Mouse (Mus musculus): Measurements from ENCODE around the gene Pabpc1l.

- TF ChIP-seq CTCF (IDR thresholded peaks at IDR 0.05; ENCODE audit: extremely low read depth, insufficient read depth, low read length), result no peak
- no peak for TF ChIP-seq POLR2A (IDR thresholded peaks at IDR 0.05; ENCODE audit: extremely low read depth, insufficient read depth, low read length)
These were observed 26.3 kb upstream of the Pabpc1l start for GRCm38 (mm10) chr2:163998981-163999380.
